Mouse (Mus musculus): ENCODE results near the gene Cdkl1.

Gene Cdkl1

DNA sequence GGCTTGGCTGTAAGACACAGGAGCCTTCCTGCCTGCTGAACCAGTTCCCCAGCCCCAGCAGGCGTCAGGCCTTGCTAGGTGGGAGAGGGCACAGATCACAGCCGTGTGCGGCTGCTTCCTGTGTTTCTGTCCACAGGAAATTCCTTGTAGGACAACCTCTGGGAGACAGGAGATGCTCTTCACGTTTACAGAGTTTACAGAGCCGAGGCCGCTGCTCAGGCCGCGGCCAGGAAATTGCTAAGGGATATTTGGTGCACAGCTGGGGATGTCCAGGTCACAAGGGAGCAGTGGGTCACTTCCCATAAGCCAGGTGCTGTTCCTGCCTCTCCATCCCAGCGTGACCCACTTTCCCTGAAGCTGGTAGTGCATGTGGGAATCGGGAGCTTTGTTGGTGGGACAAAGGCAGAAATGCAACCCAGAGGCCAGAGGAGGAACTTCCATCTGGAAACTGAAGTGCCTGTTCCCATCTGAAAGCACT is 39.2 kb downstream of the Cdkl1 start:
- in situ Hi-C loops (cut with MboI, MseI): loop anchor here (10.0 kb wide), 1 partner anchor 143 kb away; the partner anchor contains the start of genes Atl1 and Map4k5

DNA sequence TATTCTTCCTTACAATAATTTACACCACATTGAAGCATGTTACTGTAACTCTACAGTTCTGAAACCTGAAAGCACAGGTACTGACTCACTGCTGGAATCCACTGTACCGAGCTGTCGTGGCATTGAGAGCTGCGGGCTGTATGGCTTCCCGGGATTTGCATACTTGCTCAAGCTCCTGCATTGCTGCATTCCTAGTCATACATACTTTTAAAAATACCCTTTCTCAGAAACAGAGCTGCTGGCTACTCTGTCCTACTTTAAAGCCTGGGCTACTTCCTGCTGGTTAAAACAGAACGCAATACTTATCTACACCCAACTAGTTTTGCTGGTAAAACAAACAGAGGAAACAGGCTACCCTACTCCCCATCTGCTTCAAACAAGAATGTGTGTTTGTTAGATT is 46.9 kb downstream of the Cdkl1 start:
- in situ Hi-C loops (cut with MboI, MseI): loop anchor here (5.0 kb wide), 1 partner anchor 83 kb away; no protein-coding TSS in a partner anchor

DNA sequence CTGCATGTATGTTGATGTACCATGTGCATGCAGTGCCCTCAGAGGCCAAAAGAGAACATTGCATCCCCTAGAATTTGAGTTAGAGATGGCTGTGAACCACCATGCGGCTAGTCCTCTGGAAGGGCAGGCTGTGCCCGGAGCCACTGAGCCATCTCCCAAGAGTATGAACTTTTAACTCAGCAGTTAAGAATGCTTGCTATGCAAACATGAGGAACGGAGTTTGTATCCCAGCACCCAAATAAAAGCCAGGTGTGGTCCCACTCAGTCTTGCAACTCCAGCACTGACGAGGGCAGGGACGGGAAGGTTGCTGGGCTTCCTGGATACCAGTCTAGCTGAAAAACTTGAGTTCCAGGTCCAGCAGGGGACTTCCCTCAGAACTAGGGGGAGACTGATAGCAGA is 49.1 kb downstream of the Cdkl1 start:
- in situ Hi-C loops (cut with MboI, MseI): loop anchor here (5.0 kb wide), 1 partner anchor 85 kb away; no protein-coding TSS in a partner anchor

DNA sequence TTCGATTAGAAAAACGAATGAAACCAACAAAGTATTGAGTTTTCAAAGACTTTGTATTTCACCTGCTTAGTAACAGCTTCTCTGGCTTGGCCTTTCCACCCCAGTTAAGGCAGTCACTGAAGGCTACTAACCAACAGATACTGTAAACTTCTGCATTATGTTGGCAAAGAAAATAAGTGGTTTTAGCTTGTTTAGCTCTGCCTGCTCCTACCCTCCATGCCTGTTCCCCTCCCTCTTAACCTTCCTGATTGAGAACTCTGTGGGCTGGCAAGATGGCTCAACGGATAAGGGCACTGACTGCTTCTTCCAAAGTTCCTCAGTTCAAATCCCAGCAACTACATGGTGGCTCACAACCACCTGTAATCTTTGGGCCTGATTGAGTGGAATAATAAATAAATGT is 57.1 kb downstream of the Cdkl1 start:
- in situ Hi-C loops (cut with MboI, MseI): no loop called here

DNA sequence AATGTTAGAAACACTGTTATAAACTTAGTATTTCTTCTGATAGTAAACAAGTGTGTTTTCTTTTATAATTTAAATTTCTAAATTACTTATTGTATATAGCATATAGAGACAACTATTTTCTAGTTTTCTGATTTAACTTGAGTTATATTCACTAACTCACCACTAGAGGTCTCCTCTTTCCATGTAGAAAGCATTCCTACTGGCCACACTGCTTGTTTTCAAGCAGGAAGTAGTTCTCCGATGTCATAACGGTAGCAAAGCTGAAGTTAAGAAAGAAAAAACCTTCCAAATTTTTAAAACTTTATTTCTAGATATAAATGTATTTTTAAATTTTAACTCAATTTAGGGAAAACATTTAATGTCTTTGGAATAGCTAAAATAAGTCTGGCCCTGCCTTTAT is 57.5 kb downstream of the Cdkl1 start:
- in situ Hi-C loops (cut with MboI, MseI): no loop called here

DNA sequence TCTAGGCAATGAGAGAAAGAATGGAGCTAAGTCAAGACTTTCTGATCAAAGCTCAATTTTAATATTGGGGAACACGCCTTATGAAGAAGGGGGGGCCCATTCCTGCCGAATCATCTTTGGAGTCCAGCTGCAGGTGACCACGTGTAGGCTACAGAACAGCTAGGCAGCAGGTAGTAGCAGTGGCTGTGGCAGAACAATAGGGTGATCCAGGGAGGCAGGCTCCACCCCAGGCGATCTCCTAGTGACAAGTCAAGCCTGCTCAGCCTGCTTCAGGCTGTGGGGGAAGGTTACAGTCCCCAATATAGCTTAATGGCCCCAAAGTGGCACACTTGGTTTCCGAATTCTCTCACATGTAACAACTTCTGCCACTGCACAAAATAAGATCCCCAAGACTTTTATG is 58.8 kb downstream of the Cdkl1 start:
- in situ Hi-C loops (cut with MboI, MseI): no loop called here

DNA sequence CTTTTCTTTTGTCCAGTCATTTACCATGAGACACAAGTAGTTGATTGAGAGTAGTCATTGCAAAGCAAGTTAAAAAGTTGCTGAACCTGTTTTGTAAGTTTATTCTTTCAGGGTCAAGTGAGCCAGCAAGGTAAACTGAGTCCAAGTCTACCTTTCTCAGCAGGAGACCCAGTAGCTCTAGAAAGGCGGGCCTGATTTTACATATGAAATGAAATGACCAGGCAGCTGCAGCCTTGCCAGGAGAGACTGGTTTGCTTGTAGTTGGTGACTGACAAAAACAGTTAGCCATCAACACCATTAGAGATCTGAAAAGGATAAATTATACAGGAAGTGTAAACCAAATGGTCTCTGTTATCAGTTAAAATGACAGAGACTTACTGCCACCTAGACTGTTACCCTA is 60.8 kb downstream of the Cdkl1 start:
- in situ Hi-C loops (cut with MboI, MseI): no loop called here

DNA sequence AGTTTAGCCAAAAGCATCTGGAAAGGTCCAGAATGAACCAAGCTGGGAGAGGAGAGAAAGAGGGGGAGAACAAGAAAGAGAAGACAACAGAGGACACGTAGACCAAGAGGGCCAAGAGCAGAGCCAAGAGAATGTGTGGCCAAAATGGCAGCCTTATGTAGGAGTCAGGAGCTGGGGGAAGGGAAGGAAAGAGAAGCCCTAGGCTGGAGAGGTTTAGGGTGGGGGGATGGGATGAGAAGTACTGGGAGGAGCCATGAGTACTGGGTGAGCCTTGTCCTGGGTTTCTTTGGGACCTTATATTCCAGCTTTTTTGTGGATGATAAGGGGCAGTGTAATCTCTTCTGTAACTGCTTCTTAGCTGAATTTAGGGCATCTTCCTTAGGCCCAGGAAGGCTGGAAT is 61.8 kb downstream of the Cdkl1 start:
- in situ Hi-C loops (cut with MboI, MseI): no loop called here

DNA sequence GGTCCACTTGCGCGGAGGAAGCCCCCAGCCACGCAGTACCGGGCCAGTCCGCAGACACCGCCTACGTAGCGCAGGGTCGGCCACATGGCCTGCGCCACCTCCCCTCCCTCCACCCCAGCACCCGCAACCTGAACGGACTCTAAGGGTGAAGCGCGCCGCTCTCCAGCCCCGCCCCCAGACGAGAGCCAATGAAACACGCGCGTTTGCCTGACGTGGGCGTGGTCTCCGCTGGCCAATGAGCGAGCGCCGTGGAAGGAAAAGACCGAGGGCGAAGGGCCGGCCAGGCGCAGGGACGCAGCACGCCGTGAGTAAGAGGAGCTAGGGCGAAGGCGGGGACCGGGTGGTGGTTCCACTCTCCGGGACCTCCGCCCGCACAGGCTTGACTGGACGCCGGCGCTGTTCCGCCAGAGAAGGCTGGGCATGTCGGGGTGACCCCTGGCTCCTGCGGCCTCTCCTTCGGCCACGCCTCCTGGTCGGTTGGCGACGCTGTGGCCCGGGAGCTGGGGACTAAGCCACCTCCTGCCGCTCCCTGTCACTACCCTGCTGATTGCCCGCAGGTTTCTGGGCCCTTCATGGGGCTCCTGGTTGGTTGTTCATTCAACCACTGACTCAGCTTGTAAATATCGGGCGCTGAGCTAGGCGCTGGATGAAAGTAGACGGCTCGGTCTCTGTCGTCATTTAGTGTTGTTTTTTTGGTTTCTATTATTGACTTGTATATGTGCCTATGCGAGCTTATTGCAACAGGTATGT is 66.2 kb downstream of the Cdkl1 start, which contains the start of the genes L2hgdh and Atp5s:
TSS of gene L2hgdh (minus strand) at position 163 of the 750 bp plus-strand sequence.
TSS of gene Atp5s (plus strand) at position 240 of the 750 bp plus-strand sequence.
- in situ Hi-C loops (cut with MboI, MseI): no loop called here

DNA sequence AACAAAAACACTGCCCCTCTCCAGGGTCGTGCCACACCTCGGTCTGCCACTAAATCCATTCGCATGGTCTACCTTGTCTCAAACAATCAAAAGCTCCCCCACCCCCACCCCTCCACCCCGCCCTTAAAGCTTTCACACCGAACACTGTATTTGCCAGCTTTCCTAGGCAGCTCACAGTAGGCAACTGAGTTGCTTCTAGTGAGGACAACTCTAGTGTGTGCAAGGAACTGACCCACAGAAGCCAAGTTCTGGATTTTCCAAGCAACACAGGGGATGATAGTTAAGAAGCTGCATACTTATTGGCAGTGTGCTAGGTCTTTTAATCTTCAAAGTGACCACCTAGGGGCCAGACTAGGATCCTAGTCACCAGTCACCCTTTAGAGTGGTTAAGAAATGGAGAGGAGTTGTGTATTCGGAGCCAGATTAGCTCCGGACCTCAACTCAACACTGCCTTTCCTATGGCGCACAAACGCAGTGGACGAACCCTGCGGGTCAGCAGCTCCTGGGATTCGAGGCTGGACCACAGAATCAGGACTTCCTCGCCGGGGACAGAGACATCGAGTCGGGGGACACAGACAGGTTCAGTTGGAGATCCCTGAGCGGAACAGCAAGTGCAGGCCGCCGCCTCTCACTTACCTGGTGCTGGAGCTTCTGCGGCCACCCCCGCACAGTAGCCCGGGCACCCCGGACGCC is 66.9 kb downstream of the Cdkl1 start:
- in situ Hi-C loops (cut with MboI, MseI): no loop called here

DNA sequence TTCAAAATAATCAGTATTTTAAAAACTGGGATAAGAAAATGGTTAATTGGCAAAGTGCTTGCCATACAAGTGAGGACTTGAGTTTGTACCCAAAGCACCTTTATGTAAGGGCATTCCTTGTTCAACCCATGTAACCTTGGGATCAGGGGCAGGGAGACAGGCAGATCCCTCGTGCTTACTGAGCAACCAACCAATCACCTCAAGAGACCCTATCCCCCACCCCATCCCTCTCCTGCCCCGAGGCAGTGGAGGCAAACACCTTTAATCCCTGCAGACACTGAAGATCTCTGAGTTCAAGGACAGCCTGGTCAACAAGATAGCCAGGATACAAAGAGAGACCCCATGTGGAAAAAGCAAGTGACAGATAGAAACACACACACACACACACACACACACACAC is 67.7 kb downstream of the Cdkl1 start:
- in situ Hi-C loops (cut with MboI, MseI): no loop called here

DNA sequence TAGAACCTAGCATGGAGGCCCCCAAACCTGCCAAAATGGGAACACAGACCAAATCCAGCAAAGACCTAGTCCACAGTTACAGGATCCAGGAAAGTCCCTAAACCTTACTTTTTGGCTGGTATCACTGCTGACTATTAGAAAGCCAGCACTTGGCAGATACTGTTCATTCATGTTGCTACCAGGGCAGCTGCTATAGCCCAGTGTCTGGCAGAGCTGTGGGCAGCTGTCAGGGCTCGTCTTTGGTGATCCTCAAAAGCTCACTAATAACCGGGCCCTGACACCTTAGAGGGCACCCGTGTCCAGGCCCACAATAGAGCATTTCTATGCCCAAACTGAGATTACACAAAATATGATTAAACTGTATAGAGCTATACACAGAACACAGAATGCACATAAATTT is 68.2 kb downstream of the Cdkl1 start:
- in situ Hi-C loops (cut with MboI, MseI): no loop called here

DNA sequence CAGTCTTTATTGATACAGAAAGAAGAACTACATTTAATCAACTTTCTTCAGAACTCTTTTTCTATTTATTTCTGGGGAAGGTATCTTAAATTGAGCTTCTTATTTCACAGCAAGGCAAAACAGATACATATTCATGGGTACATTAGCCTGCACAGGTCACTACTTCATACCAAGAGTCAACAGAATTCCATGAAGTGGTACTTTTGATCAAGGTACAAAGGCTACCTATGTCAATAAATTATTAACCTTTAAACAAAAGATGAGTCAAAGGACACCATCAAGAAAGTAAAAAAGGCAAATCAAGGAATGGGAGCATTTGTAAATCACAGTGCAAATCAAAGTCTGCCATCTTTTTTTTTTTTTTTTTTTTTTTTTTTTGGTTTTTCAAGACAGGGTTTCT is 77.4 kb downstream of the Cdkl1 start:
- in situ Hi-C loops (cut with MboI, MseI): no loop called here

DNA sequence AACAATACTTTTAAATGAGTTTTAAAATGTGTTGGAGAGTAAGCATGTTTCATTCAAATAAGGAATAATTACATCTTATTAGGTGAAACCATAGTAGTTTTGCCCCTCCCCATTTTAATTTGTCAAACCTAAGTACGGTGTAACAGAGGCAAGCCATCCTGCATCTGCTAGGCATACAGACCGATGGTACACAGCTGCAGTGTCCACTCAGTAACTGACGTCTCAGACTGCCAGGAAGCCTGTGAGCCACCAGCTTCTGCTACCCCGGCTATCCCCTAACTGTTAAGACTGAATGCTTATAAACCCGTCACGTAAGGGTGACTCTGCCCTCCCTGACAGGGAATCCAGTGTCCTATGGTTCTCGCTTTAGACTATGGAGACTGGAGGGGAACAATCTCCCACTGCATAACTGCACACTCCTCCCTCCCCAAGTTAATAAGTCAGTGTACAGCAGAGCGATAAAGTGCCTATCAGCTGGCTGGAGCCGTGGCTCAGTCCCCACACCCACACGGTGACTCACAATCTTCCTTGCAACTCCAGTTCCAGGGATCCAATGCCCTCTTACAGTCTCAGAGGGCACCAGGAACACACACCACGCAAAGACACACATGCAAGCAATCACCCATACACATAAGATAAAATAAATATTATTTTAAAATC is 86.1 kb downstream of the Cdkl1 start:
- in situ Hi-C loops (cut with MboI, MseI): no loop called here

DNA sequence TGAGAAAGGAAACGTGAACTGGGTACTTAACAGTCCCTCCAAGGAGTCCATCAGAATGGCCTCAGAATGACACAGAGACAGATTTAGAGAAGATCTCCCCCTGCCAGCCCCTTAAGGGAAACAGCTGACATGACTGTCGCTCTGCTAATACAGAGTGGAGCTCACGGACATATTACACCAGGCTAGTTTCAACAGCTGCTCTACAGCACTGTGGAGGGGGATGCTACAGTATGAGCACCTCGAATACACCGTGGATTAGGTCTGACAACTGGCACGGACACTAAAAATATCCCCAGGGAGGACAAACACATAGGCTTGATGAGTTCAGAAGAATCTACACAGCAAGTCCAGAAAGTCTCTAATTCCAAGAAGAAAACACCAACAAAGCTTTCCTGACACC is 92.7 kb downstream of the Cdkl1 start:
- in situ Hi-C loops (cut with MboI, MseI): loop anchor here (5.0 kb wide), 1 partner anchor 486 kb away; no protein-coding TSS in a partner anchor

All from T-helper 2 cell (primary cell).